Mouse (Mus musculus): Measurements from ENCODE around the gene Gabrg3. TPM values are rescaled to one million over a fixed set of nuclear protein-coding genes. Genes with fewer than 3 reads are reported as not detected.

Gene Gabrg3
- total RNA-seq, 2 experiments from 2014 or later, result not detected

Other genes starting within 250 kb of the Gabrg3 start
- not detected for gene Gabrb3, start 32.5 kb upstream of the Gabrg3 start, total RNA-seq (2021)
- not detected for gene Gabra5, start 122.9 kb upstream of the Gabrg3 start, total RNA-seq (2021)